Mouse (Mus musculus) stomach, postnatal 0 days (tissue): ENCODE data around the gene Pigb. TPM values are rescaled to one million over a fixed set of nuclear protein-coding genes. Genes with fewer than 3 reads are reported as not detected.

ENCODE experiments used
- ATAC-seq: fragments of 200-750 bp; cut with Nextera tagmentation; 2 replicates; pipeline ENCODE4 v1.8.0; 2017; ENCODE audit not compliant: low FRiP score, low TSS enrichment
- DNase-seq: peaks from one replicate; pipeline ENCODE4 v3.0.0-alpha.2; 2016; ENCODE audit warnings: low spot score
- H3K27ac ChIP-seq: fragments of 300-500 bp; sonication (generic); replicated peaks from 2 replicates; pipeline ENCODE4 v1.5.1; 2014; ENCODE audit warnings: mild to moderate bottlenecking, control low read depth
- H3K27me3 ChIP-seq: fragments of 300-500 bp; sonication (generic); 2 replicates; pipeline ENCODE4 v1.6.1; 2014; ENCODE audit warnings: low read length; ENCODE audit not compliant: control insufficient read depth, insufficient read depth
- H3K36me3 ChIP-seq: fragments of 300-500 bp; sonication (generic); 2 replicates; pipeline ENCODE4 v1.6.1; 2014; ENCODE audit warnings: low read length, mixed read lengths; ENCODE audit not compliant: control insufficient read depth, insufficient read depth
- H3K4me1 ChIP-seq: fragments of 300-500 bp; sonication (generic); replicated peaks from 2 replicates; pipeline ENCODE4 v1.6.1; 2014; ENCODE audit warnings: antibody characterized with exemption; ENCODE audit not compliant: control insufficient read depth, insufficient read depth
- H3K4me2 ChIP-seq: fragments of 300-500 bp; sonication (generic); replicated peaks from 2 replicates; pipeline ENCODE4 v1.6.1; 2014; ENCODE audit warnings: low read depth, mild to moderate bottlenecking, control low read depth, moderate library complexity
- H3K4me3 ChIP-seq: fragments of 300-500 bp; sonication (generic); 2 replicates; pipeline ENCODE4 v1.5.1; 2014; ENCODE audit warnings: low read depth, low read length, control low read depth
- H3K9ac ChIP-seq: fragments of 300-500 bp; sonication (generic); 2 replicates; pipeline ENCODE4 v1.6.1; 2014; ENCODE audit warnings: mild to moderate bottlenecking, low read length, control low read depth, mixed read lengths
- H3K9me3 ChIP-seq: fragments of 300-500 bp; sonication (generic); 2 replicates; pipeline ENCODE4 v1.6.1; 2016; ENCODE audit warnings: low read length; ENCODE audit not compliant: control insufficient read depth
- CTCF ChIP-seq: IDR thresholded peaks from 2 replicates; pipeline ENCODE4 v1.5.1; 2016; ENCODE audit warnings: antibody characterized with exemption, low read depth, mild to moderate bottlenecking, moderate library complexity
- EP300 ChIP-seq: optimal IDR thresholded peaks from 2 replicates; pipeline ENCODE3; 2016; ENCODE audit warnings: antibody characterized with exemption
- WGBS: fragments of 180-500 bp; shearing (Covaris S2); extraction: QIAGEN DNeasy Blood & Tissue Kit; methylation state at CpG from one replicate; pipeline ENCODE4 v1.1.7; 2014; 5-methylcytosine and 5-hydroxymethylcytosine counted together
- polyA plus RNA-seq: library from polyadenylated mRNA; unstranded; fragments of >200 nt; fragmentation: Nextera tagmentation; extraction: Ambion mirVana; gene quantifications from 2 replicates; pipeline ENCODE4 v1.2.1, GENCODE M21; 2015

Pigb gene
- 7.7 and 8.7 TPM in 2 replicates for polyA plus RNA-seq

GRCm38 (mm10) chr9:73040080-73040479, at the start of gene Pigb:
Gene Pigb, minus strand, starts transcription at chr9:73040378.
- no peaks in the 10 kb centered on the region; the same call in 1 of the 2 replicates for H3K4me1 ChIP-seq
- ATAC-seq (no peak), DNase-seq (no peak)
- WGBS, result 29% methylated on average over 6 of the region's 6 CpGs
- peak within 1 kb of the TSS; percentile 80 for H3K27ac ChIP-seq
- H3K36me3 ChIP-seq, result no peaks in the 10 kb centered on the region
- no peaks in the 10 kb centered on the region for H3K9me3 ChIP-seq
- peak within 1 kb of the TSS; percentile 84 for H3K9ac ChIP-seq
- no peak for TF ChIP-seq CTCF
- TF ChIP-seq EP300, result no peak
- H3K4me3 ChIP-seq, result peak within 1 kb of the TSS; percentile 75
- H3K4me2 ChIP-seq, result peak within 1 kb of the TSS; percentile 72
- H3K27me3 ChIP-seq, result no peaks in the 10 kb centered on the region

DNA sequence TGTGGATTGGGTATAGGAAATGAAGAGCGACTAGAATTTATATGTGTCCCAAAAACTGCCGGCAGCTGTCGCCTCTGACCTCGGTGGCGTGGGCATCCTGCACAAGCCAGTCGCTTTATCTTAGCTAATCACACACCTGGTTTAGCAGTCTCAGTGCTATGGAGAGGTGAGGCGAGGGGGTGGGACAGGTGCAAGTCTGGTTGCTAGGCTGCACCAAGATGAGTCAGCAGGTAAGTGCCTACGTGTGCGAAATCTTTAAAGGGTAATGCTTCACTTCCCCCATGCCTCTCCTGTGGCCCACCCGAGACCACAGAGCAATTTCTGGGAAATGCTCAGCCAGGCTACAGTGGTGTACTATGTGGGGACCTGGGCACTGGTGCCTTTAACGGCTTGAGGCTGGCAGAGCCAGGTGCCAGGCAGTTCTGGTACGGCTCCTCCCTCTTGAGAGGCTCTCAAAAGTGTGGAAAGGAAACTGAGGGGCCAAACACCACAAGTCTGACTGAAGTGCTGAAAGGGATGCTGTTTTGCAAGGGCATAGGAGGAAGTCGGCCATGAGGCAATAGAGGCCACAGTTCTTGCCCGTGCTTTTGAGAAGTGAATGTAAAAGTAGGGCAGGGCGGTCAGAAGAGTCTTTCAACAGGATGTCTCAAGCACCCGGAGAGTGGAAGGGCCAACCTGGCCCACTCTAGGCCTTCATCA, 49.2 kb upstream of the Pigb start:
- ATAC-seq (peak; percentile 83), DNase-seq (peak; percentile 75)
- no peak for TF ChIP-seq EP300
- TF ChIP-seq CTCF, result no peak
- Histone ChIP-seq H3K4me2 (no peak overlapping the region), H3K9me3 (no peaks in the 10 kb centered on the region), H3K4me1 (no peaks in the 10 kb centered on the region), H3K27me3 (no peaks in the 10 kb centered on the region), H3K36me3 (no peaks in the 10 kb centered on the region), H3K9ac (0 out of 2 replicates have a peak overlapping the region, but pooled peaks have one; percentile 4), H3K27ac (peak overlapping the region; percentile 53), H3K4me3 (no peak overlapping the region)
- WGBS, result 56% methylated on average over 16 of the region's 16 CpGs

- H3K9me3 ChIP-seq, result no peaks in the 10 kb centered on the region
- H3K9ac ChIP-seq, result no peak overlapping the region
- DNase-seq (no peak), ATAC-seq (no peak)
- H3K4me1 ChIP-seq, result no peaks in the 10 kb centered on the region
- no peak for TF ChIP-seq CTCF
- TF ChIP-seq EP300, result no peak
- WGBS, result 73% methylated on average over 5 of the region's 5 CpGs
- H3K27me3 ChIP-seq, result no peaks in the 10 kb centered on the region
- H3K4me2 ChIP-seq, result no peak overlapping the region
- no peak overlapping the region for H3K27ac ChIP-seq
- H3K4me3 ChIP-seq, result no peak overlapping the region
- no peaks in the 10 kb centered on the region for H3K36me3 ChIP-seq
Observed at GRCm38 (mm10) chr9:73087581-73087980, 47.4 kb upstream of the Pigb start.

- no peak overlapping the region for H3K9ac ChIP-seq
- ATAC-seq (no peak), DNase-seq (peak; percentile 23)
- no peak overlapping the region for H3K4me2 ChIP-seq
- WGBS, result 56% methylated on average over 8 of the region's 8 CpGs
- H3K9me3 ChIP-seq, result no peaks in the 10 kb centered on the region
- TF ChIP-seq EP300, result no peak
- no peak for TF ChIP-seq CTCF
- H3K27ac ChIP-seq, result no peak overlapping the region
- H3K27me3 ChIP-seq, result no peaks in the 10 kb centered on the region
- no peaks in the 10 kb centered on the region for H3K4me1 ChIP-seq
- H3K36me3 ChIP-seq, result no peaks in the 10 kb centered on the region
- no peak overlapping the region for H3K4me3 ChIP-seq
Observed at GRCm38 (mm10) chr9:73087121-73087520, 46.9 kb upstream of the Pigb start.

GRCm38 (mm10) chr9:73085845-73086244, 45.7 kb upstream of the Pigb start:
- no peak for ATAC-seq
- Histone ChIP-seq H3K36me3 (no peaks in the 10 kb centered on the region; the same call in 1 of the 2 replicates), H3K4me2 (no peak overlapping the region), H3K27ac (no peak overlapping the region), H3K4me1 (no peaks in the 10 kb centered on the region), H3K9ac (no peak overlapping the region), H3K4me3 (no peak overlapping the region), H3K9me3 (no peaks in the 10 kb centered on the region), H3K27me3 (no peaks in the 10 kb centered on the region)
- 54% methylated on average over 6 of the region's 6 CpGs for WGBS
- no peak for DNase-seq
- TF ChIP-seq CTCF (no peak), EP300 (no peak)

GRCm38 (mm10) chr9:73083956-73084355, 43.8 kb upstream of the Pigb start:
- H3K27me3 ChIP-seq, result no peaks in the 10 kb centered on the region
- no peaks in the 10 kb centered on the region for H3K9me3 ChIP-seq
- WGBS, result 70% methylated on average over 6 of the region's 6 CpGs
- H3K9ac ChIP-seq, result no peak overlapping the region
- TF ChIP-seq CTCF, result no peak
- TF ChIP-seq EP300, result no peak
- no peak overlapping the region for H3K4me2 ChIP-seq
- DNase-seq, result no peak
- no peak for ATAC-seq
- H3K27ac ChIP-seq, result 0 out of 2 replicates have a peak overlapping the region, but pooled peaks have one; percentile 18
- H3K36me3 ChIP-seq, result no peaks in the 10 kb centered on the region; the same call in 1 of the 2 replicates
- no peak overlapping the region for H3K4me3 ChIP-seq
- H3K4me1 ChIP-seq, result no peaks in the 10 kb centered on the region
